Mouse (Mus musculus): ENCODE results near the gene Peak1. TPM values are rescaled to one million over a fixed set of nuclear protein-coding genes. Genes with fewer than 3 reads are reported as not detected.

Peak1 gene
- polyA plus RNA-seq, 1 experiment from 2014 or later: 10.7 TPM

GRCm38 (mm10) chr9:56359261-56359660 lies 58.6 kb downstream of the Peak1 start:
- Histone ChIP-seq H3K4me1 (peaks cover 20% of the 10 kb centered on the region), H3K4me3 (no peak overlapping the region), H3K9ac (no peak overlapping the region), H3K9me3 (no peaks in the 10 kb centered on the region), H3K27me3 (replicated peaks) (no peaks in the 10 kb centered on the region), H3K36me3 (0 out of 2 replicates have a peak, but pooled peaks cover 3% of the 10 kb centered on the region), H3K27ac (replicated peaks) (no peak overlapping the region), H3K4me2 (no peak overlapping the region)
- ATAC-seq (ENCODE audit: extremely low read depth, insufficient number of reproducible peaks, low FRiP score, low TSS enrichment): no peak
- 46% methylated on average over 3 of the region's 3 CpGs for WGBS

DNA sequence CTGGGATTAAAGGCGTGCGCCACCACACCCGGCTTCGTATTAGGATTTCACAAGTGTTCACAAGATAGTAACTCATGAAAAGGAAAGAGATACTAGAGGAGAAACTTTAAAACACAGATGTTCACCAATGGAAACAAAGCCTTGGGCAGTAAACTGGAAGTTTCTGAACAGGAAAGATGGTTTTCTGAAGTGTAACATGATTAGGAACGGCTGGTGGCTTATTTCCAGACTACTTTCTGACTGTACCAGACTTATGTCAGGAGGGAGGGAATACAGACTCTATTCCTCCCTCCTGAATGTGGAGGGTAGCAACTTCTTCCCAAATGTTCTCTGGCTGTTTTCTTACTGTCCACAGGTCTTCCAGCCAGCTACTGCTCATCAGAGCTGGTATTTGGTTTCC lies 62.7 kb downstream of the Peak1 start:
- ATAC-seq (ENCODE audit: extremely low read depth, insufficient number of reproducible peaks, low FRiP score, low TSS enrichment): no peak
- Histone ChIP-seq H3K27me3 (replicated peaks) (no peaks in the 10 kb centered on the region), H3K27ac (replicated peaks) (no peak overlapping the region), H3K9me3 (no peaks in the 10 kb centered on the region), H3K36me3 (peaks cover 3% of the 10 kb centered on the region; the same call in 1 of the 2 replicates), H3K4me1 (peaks cover 16% of the 10 kb centered on the region), H3K4me2 (no peak overlapping the region), H3K4me3 (no peak overlapping the region), H3K9ac (no peak overlapping the region)
- 87% methylated on average over 5 of the region's 5 CpGs for WGBS

GRCm38 (mm10) chr9:56346321-56346720 lies 71.5 kb downstream of the Peak1 start:
- ATAC-seq (ENCODE audit: extremely low read depth, insufficient number of reproducible peaks, low FRiP score, low TSS enrichment): peak; percentile 37; the same call in 1 of the 2 replicates
- 79% methylated on average over 6 of the region's 6 CpGs for WGBS

DNA sequence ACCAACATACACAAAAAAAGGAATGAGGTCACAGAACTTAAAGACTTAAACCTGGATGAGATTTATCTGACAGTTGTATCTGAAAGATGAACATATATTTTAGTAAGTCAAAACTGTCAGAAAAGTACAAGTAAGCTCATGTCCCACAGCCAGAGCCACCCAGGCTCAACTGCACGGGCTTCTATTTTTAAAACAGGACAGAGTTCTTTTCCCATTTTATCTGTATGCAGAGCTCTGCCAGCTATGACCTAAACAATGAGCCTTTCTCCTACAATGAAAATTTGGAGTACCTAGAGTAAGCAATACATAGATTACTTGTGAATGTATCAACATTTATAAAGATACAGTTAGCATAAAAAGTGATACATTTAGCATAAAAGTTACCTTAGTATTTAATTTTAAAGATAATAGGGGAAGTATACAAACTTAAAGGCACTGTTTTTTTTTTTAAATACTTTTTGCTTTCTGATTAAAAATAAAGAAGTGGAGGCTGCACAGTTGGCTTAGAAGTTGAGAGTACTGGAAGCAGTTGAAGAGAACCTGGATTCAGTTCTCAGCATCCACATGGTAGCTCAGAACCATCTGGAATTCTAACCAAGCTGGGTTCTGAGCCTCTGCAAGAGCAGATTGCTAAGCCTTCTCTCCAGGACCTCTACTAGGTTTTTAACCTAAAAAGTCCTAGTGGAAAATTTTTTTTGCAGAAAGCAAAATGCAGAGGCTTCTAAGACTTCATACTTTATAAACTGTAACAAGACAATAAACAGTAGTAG lies 78.3 kb downstream of the Peak1 start:
- Histone ChIP-seq H3K4me2 (no peak overlapping the region; the same call in 1 of the 2 replicates), H3K27me3 (replicated peaks) (no peaks in the 10 kb centered on the region), H3K36me3 (no peaks in the 10 kb centered on the region), H3K4me3 (no peak overlapping the region), H3K9ac (no peak overlapping the region), H3K9me3 (no peaks in the 10 kb centered on the region), H3K4me1 (peaks cover 22% of the 10 kb centered on the region), H3K27ac (replicated peaks) (peak overlapping the region; percentile 87)
- no peak for ATAC-seq (ENCODE audit: extremely low read depth, insufficient number of reproducible peaks, low FRiP score, low TSS enrichment)
- 9% methylated on average over 1 of the region's 1 CpGs for WGBS

More at GRCm38 (mm10) chr9:56346321-56346720, 71.5 kb downstream of the Peak1 start:
- Histone ChIP-seq H3K36me3 (peaks cover 3% of the 10 kb centered on the region; the same call in 1 of the 2 replicates), H3K4me3 (no peak overlapping the region), H3K4me1 (peaks cover 32% of the 10 kb centered on the region), H3K4me2 (no peak overlapping the region), H3K9ac (0 out of 2 replicates have a peak overlapping the region, but pooled peaks have one; percentile 5), H3K27ac (replicated peaks) (no peak overlapping the region), H3K9me3 (no peaks in the 10 kb centered on the region), H3K27me3 (replicated peaks) (no peaks in the 10 kb centered on the region)

GRCm38 (mm10) chr9:56334363-56334762 lies 83.5 kb downstream of the Peak1 start:
- Histone ChIP-seq H3K4me3 (no peak overlapping the region), H3K4me1 (peaks cover 13% of the 10 kb centered on the region), H3K9me3 (no peaks in the 10 kb centered on the region), H3K27ac (replicated peaks) (no peak overlapping the region), H3K9ac (no peak overlapping the region), H3K27me3 (replicated peaks) (no peaks in the 10 kb centered on the region), H3K36me3 (no peaks in the 10 kb centered on the region), H3K4me2 (no peak overlapping the region)
- 81% methylated on average over 12 of the region's 12 CpGs for WGBS
- ATAC-seq (ENCODE audit: extremely low read depth, insufficient number of reproducible peaks, low FRiP score, low TSS enrichment): no peak

GRCm38 (mm10) chr9:56332774-56333173 lies 85.1 kb downstream of the Peak1 start:
- Histone ChIP-seq H3K9ac (no peak overlapping the region), H3K9me3 (no peaks in the 10 kb centered on the region), H3K4me3 (no peak overlapping the region), H3K27ac (replicated peaks) (no peak overlapping the region), H3K4me2 (no peak overlapping the region), H3K4me1 (peaks cover 10% of the 10 kb centered on the region; the same call in 1 of the 2 replicates), H3K36me3 (no peaks in the 10 kb centered on the region), H3K27me3 (replicated peaks) (no peaks in the 10 kb centered on the region)
- no peak for ATAC-seq (ENCODE audit: extremely low read depth, insufficient number of reproducible peaks, low FRiP score, low TSS enrichment)

- no peak overlapping the region for H3K4me3 ChIP-seq
- H3K36me3 ChIP-seq: no peaks in the 10 kb centered on the region
- no peak overlapping the region for H3K4me2 ChIP-seq
- peaks cover 39% of the 10 kb centered on the region for H3K4me1 ChIP-seq
- ATAC-seq (ENCODE audit: extremely low read depth, insufficient number of reproducible peaks, low FRiP score, low TSS enrichment): no peak
- H3K9me3 ChIP-seq: no peaks in the 10 kb centered on the region
- no peak overlapping the region for H3K27ac ChIP-seq (replicated peaks)
- 88% methylated on average over 8 of the region's 8 CpGs for WGBS
- no peak overlapping the region for H3K9ac ChIP-seq
- H3K27me3 ChIP-seq (replicated peaks): no peaks in the 10 kb centered on the region
Observed at GRCm38 (mm10) chr9:56326511-56327005, 91.3 kb downstream of the Peak1 start.

DNA sequence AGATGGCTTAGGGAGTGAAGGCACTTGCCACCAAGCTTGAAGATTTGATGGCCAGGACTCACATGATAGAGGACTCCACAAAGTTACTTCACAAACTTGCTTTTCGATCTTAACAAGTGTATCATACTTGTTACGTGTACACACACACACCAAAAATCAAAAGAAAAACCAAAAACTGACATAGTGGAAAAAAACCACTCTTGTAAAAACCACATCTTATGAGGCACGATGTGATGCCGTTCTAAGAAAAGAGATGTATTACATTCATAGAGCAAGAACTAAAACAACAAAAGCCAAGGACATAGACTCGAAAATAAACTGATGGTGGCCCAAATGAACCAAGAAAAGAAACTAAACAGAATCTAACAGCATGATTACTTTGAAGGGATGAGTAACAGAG lies 92.1 kb downstream of the Peak1 start:
- 88% methylated on average over 5 of the region's 5 CpGs for WGBS
- ATAC-seq (ENCODE audit: extremely low read depth, insufficient number of reproducible peaks, low FRiP score, low TSS enrichment): no peak

DNA sequence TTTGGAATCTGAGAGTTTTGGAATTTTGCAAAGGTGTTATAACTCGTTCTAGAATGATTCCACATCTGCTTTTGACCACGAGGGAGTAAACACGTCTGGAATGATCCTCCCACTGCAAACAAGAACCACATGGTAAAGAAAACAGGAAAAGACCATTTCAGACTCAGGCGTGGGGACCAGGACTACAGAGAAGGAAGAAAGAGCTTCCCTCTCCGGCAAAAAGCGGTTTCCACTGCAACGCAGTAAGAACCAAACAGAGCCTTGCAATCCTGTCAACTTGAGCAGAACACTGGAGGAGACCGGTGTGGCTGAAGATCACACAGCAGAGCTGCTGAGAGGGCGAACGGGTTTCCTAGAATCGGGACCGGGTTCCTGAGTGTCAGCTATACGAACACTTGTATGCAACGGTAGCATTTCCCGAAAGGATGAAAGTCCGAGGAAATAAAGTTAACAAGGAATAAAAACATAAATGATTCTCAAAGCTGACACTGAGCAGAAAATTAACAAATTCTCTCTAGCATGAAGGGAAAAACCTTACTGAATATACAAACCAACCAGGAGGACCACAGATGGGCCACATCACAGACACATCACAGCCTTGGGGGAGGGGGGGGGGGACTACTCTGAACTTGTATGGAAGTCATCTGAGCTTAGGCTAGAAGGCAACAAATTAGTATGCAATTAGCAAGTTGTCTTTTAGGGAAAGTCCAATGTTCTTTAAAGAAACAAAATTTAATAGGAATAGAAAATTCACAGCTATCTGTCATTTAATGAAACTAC lies 93.1 kb downstream of the Peak1 start:
- Histone ChIP-seq H3K4me3 (0 out of 2 replicates have a peak overlapping the region, but pooled peaks have one; percentile 11), H3K9ac (peak overlapping the region; percentile 67), H3K36me3 (no peaks in the 10 kb centered on the region), H3K27me3 (replicated peaks) (no peaks in the 10 kb centered on the region), H3K27ac (replicated peaks) (peak overlapping the region; percentile 77), H3K9me3 (no peaks in the 10 kb centered on the region), H3K4me1 (peaks cover 35% of the 10 kb centered on the region), H3K4me2 (peak overlapping the region; percentile 59)
- no peak for ATAC-seq (ENCODE audit: extremely low read depth, insufficient number of reproducible peaks, low FRiP score, low TSS enrichment)
- 47% methylated on average over 16 of the region's 16 CpGs for WGBS

More for the DNA sequence above, 92.1 kb downstream of the Peak1 start:
- Histone ChIP-seq H3K4me2 (no peak overlapping the region), H3K4me3 (no peak overlapping the region), H3K9ac (no peak overlapping the region), H3K4me1 (peaks cover 38% of the 10 kb centered on the region), H3K9me3 (no peaks in the 10 kb centered on the region), H3K27me3 (replicated peaks) (no peaks in the 10 kb centered on the region), H3K27ac (replicated peaks) (no peak overlapping the region), H3K36me3 (no peaks in the 10 kb centered on the region)

DNA sequence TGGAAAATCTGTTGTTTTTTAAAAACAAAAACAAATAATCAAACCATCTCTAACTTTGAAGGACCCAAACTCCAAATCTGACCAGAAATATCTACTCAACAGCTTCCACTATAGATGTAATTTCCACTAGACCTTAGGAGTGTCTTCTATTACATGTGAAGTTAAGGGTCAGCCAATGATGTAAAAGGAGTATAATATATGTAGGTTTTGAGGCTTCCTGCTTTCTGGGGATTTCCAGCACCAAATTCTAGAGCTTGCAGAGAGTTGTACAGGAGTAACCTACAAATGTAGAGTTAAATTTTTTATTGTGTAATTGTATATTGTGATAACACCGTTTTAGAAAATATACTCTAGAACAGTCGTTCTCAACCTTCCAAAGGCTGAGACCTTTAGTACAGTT lies 96.6 kb downstream of the Peak1 start:
- H3K4me1 ChIP-seq: peaks cover 29% of the 10 kb centered on the region
- no peak overlapping the region for H3K4me2 ChIP-seq
- H3K9ac ChIP-seq: no peak overlapping the region
- ATAC-seq (ENCODE audit: extremely low read depth, insufficient number of reproducible peaks, low FRiP score, low TSS enrichment): no peak
- 81% methylated on average over 2 of the region's 2 CpGs for WGBS
- H3K9me3 ChIP-seq: peaks cover 4% of the 10 kb centered on the region; the same call in 1 of the 2 replicates
- no peaks in the 10 kb centered on the region for H3K27me3 ChIP-seq (replicated peaks)
- H3K27ac ChIP-seq (replicated peaks): no peak overlapping the region
- H3K4me3 ChIP-seq: no peak overlapping the region
- peaks cover 13% of the 10 kb centered on the region; the same call in 1 of the 2 replicates for H3K36me3 ChIP-seq

DNA sequence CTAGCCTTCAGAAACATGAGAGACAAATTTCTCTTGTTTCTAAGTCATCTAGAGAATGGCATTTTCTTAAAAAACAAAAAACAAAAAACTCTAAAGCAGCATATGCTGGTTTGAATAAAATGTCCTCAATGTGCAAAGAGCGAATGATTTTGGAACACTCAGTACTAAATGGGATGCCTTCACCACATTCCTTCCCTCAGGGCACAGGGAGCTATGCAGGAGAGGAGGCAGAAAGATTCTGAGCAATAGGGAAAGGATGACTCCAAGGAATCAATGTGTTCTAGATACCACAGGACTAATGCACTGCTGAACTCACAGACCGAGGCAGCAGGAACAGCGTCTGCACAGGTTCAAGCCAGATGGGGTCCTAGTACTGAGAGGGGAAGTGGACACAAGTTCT lies 103.5 kb downstream of the Peak1 start:
- Histone ChIP-seq H3K4me1 (peaks cover 16% of the 10 kb centered on the region; the same call in 1 of the 2 replicates), H3K4me2 (no peak overlapping the region), H3K27ac (replicated peaks) (no peak overlapping the region), H3K4me3 (no peak overlapping the region), H3K9ac (no peak overlapping the region), H3K36me3 (peaks cover 13% of the 10 kb centered on the region; the same call in 1 of the 2 replicates), H3K27me3 (replicated peaks) (no peaks in the 10 kb centered on the region), H3K9me3 (peaks cover 4% of the 10 kb centered on the region; the same call in 1 of the 2 replicates)
- WGBS: 87% methylated on average over 3 of the region's 3 CpGs
- no peak for ATAC-seq (ENCODE audit: extremely low read depth, insufficient number of reproducible peaks, low FRiP score, low TSS enrichment)

All from heart, embryonic 13.5 days (tissue).